Mouse (Mus musculus) ovary, adult 10 weeks (tissue): Measurements from ENCODE around the gene Svs5. TPM values are rescaled to one million over a fixed set of nuclear protein-coding genes. Genes with fewer than 3 reads are reported as not detected.

Experiments used
- polyA plus RNA-seq: library from polyadenylated mRNA; stranded (reverse); fragments of 350-450 nt; fragmentation: Illumina TruSeq; extraction: RNeasy Lipid Tissue Mini Kit (QIAGEN cat#74804); gene quantifications from one replicate; pipeline ENCODE4 v1.2.3, GENCODE M21; 2014

The Svs5 gene
- polyA plus RNA-seq = 0.91 TPM

GRCm38 (mm10) chr2:164332440-164332839 lies at the start of gene Svs5:
TSS of gene Svs5 (plus strand) at chr2:164332740.

GRCm38 (mm10) chr2:164288968-164289367 lies 43.6 kb upstream of the Svs5 start, which contains the start of gene Svs3a:
TSS of gene Svs3a (plus strand) at chr2:164289268.

GRCm38 (mm10) chr2:164316451-164316850 lies 16.1 kb upstream of the Svs5 start, which contains the start of gene Svs6:
TSS of gene Svs6 (plus strand) at chr2:164316751.

Other genes with a start within 250 kb of the Svs5 start
- not detected for gene Kcns1, start 161.6 kb upstream of the Svs5 start, polyA plus RNA-seq
- gene Wfdc5, start 150.0 kb upstream of the Svs5 start, polyA plus RNA-seq = not detected
- gene Wfdc12, start 142.1 kb upstream of the Svs5 start, polyA plus RNA-seq = not detected
- not detected for gene Wfdc15a, start 132.6 kb upstream of the Svs5 start, polyA plus RNA-seq
- 1.3 TPM for gene Wfdc15b, start 111.1 kb upstream of the Svs5 start, polyA plus RNA-seq
- not detected for gene Svs2, start 94.3 kb upstream of the Svs5 start, polyA plus RNA-seq
- gene Svs3b, start 76.1 kb upstream of the Svs5 start, polyA plus RNA-seq = not detected
- gene Svs4, start 54.3 kb upstream of the Svs5 start, polyA plus RNA-seq = not detected
- gene Svs3a, start 43.5 kb upstream of the Svs5 start, polyA plus RNA-seq = not detected
- gene Svs6, start 16.0 kb upstream of the Svs5 start, polyA plus RNA-seq = not detected
- gene Slpi, start 56.4 kb downstream of the Svs5 start, polyA plus RNA-seq = not detected
- gene Rbpjl, start 70.4 kb downstream of the Svs5 start, polyA plus RNA-seq = not detected
- not detected for gene Matn4, start 72.4 kb downstream of the Svs5 start, polyA plus RNA-seq
- 107 TPM for gene Sdc4, start 111.1 kb downstream of the Svs5 start, polyA plus RNA-seq
- gene Sys1, start 124.2 kb downstream of the Svs5 start, polyA plus RNA-seq = 8.4 TPM
- gene Gm20458, start 128.2 kb downstream of the Svs5 start, polyA plus RNA-seq = not detected
- not detected for gene Trp53tg5, start 141.0 kb downstream of the Svs5 start, polyA plus RNA-seq
- gene Dbndd2, start 153.4 kb downstream of the Svs5 start, polyA plus RNA-seq = 4.7 TPM
- 8.6 TPM for gene Pigt, start 164.8 kb downstream of the Svs5 start, polyA plus RNA-seq
- gene Wfdc2, start 229.7 kb downstream of the Svs5 start, polyA plus RNA-seq = 1.8 TPM
- gene Spint3, start 240.7 kb downstream of the Svs5 start, polyA plus RNA-seq = not detected